Mouse (Mus musculus) embryonic facial prominence, embryonic 15.5 days (tissue): Measurements from ENCODE around the gene 1700080O16Rik. TPM values are rescaled to one million over a fixed set of nuclear protein-coding genes. Genes with fewer than 3 reads are reported as not detected.

Source experiments
- ATAC-seq: fragments of 200-750 bp; cut with Nextera tagmentation; 2 replicates; pipeline ENCODE4 v1.8.0; 2017; ENCODE audit warnings: low read depth, moderate TSS enrichment; ENCODE audit not compliant: insufficient number of reproducible peaks, low FRiP score, low TSS enrichment
- H3K27ac ChIP-seq: fragments of 300-500 bp; sonication (generic); replicated peaks from 2 replicates; pipeline ENCODE4 v1.5.1; 2015; ENCODE audit warnings: mild to moderate bottlenecking, inconsistent platforms
- H3K27me3 ChIP-seq: fragments of 300-500 bp; sonication (generic); 2 replicates; pipeline ENCODE4 v1.6.1; 2015; ENCODE audit warnings: inconsistent platforms
- H3K36me3 ChIP-seq: fragments of 300-500 bp; sonication (generic); 2 replicates; pipeline ENCODE4 v1.6.1; 2015; ENCODE audit warnings: mild to moderate bottlenecking, inconsistent platforms
- H3K4me1 ChIP-seq: fragments of 300-500 bp; sonication (generic); 2 replicates; pipeline ENCODE4 v1.6.1; 2015; ENCODE audit warnings: inconsistent platforms
- H3K4me2 ChIP-seq: fragments of 300-500 bp; sonication (generic); replicated peaks from 2 replicates; pipeline ENCODE4 v1.6.1; 2015; ENCODE audit warnings: mild to moderate bottlenecking, inconsistent platforms
- H3K4me3 ChIP-seq: fragments of 300-500 bp; sonication (generic); replicated peaks from 2 replicates; pipeline ENCODE4 v1.5.1; 2015; ENCODE audit warnings: mild to moderate bottlenecking, inconsistent platforms
- H3K9ac ChIP-seq: fragments of 300-500 bp; sonication (generic); 2 replicates; pipeline ENCODE4 v1.6.1; 2015; ENCODE audit warnings: inconsistent platforms
- H3K9me3 ChIP-seq: fragments of 300-500 bp; sonication (generic); replicated peaks from 2 replicates; pipeline ENCODE4 v1.6.1; 2016; ENCODE audit warnings: inconsistent platforms
- WGBS: fragments of 180-500 bp; shearing (Covaris S2); methylation state at CpG from one replicate; pipeline ENCODE4 v1.1.7; 2015; 5-methylcytosine and 5-hydroxymethylcytosine counted together
- polyA plus RNA-seq: library from polyadenylated mRNA; unstranded; fragments of >200 nt; fragmentation: Nextera tagmentation; extraction: Ambion mirVana; gene quantifications from 2 replicates; pipeline ENCODE4 v1.2.1, GENCODE M21; 2015

1700080O16Rik gene
- polyA plus RNA-seq, result not detected in 2 replicates

- Histone ChIP-seq H3K4me3 (no peak within 1 kb of the TSS), H3K4me1 (no peaks in the 10 kb centered on the region), H3K9ac (no peak within 1 kb of the TSS), H3K27ac (no peak within 1 kb of the TSS), H3K27me3 (no peaks in the 10 kb centered on the region; the same call in 1 of the 2 replicates), H3K36me3 (no peaks in the 10 kb centered on the region), H3K4me2 (no peak within 1 kb of the TSS), H3K9me3 (no peaks in the 10 kb centered on the region)
- WGBS, result 92% methylated on average over 12 of the region's 12 CpGs
- ATAC-seq, result no peak
Observed at GRCm38 (mm10) chrX:51972672-51973071, at the start of gene 1700080O16Rik. TSS of gene 1700080O16Rik (minus strand) at chrX:51972772.

- WGBS, result 52% methylated on average over 9 of the region's 9 CpGs
- H3K27me3 ChIP-seq, result no peaks in the 10 kb centered on the region; the same call in 1 of the 2 replicates
- ATAC-seq, result no peak
Observed at GRCm38 (mm10) chrX:52017660-52018059, 45.1 kb upstream of the 1700080O16Rik start.

GRCm38 (mm10) chrX:52000072-52000471 is 27.5 kb upstream of the 1700080O16Rik start:
- 61% methylated on average over 5 of the region's 5 CpGs for WGBS
- Histone ChIP-seq H3K27ac (no peak overlapping the region), H3K36me3 (no peaks in the 10 kb centered on the region), H3K4me2 (no peak overlapping the region), H3K4me3 (no peak overlapping the region), H3K9ac (no peak overlapping the region), H3K27me3 (no peaks in the 10 kb centered on the region), H3K9me3 (no peaks in the 10 kb centered on the region), H3K4me1 (no peaks in the 10 kb centered on the region)
- no peak for ATAC-seq

More at GRCm38 (mm10) chrX:52017660-52018059, 45.1 kb upstream of the 1700080O16Rik start:
- H3K4me2 ChIP-seq, result no peak overlapping the region
- no peaks in the 10 kb centered on the region for H3K36me3 ChIP-seq
- H3K4me3 ChIP-seq, result no peak overlapping the region
- H3K4me1 ChIP-seq, result no peaks in the 10 kb centered on the region
- H3K27ac ChIP-seq, result no peak overlapping the region
- H3K9ac ChIP-seq, result no peak overlapping the region
- H3K9me3 ChIP-seq, result no peaks in the 10 kb centered on the region

GRCm38 (mm10) chrX:51999426-51999825 is 26.9 kb upstream of the 1700080O16Rik start:
- H3K4me1 ChIP-seq, result no peaks in the 10 kb centered on the region
- 49% methylated on average over 4 of the region's 4 CpGs for WGBS

GRCm38 (mm10) chrX:51976361-51976760 is 3.8 kb upstream of the 1700080O16Rik start:
- 69% methylated on average over 4 of the region's 4 CpGs for WGBS
- no peak overlapping the region for H3K27ac ChIP-seq
- H3K4me2 ChIP-seq, result no peak overlapping the region
- ATAC-seq, result no peak
- no peak overlapping the region for H3K9ac ChIP-seq
- H3K4me1 ChIP-seq, result no peaks in the 10 kb centered on the region
- no peak overlapping the region for H3K4me3 ChIP-seq
- H3K36me3 ChIP-seq, result no peaks in the 10 kb centered on the region
- no peaks in the 10 kb centered on the region for H3K9me3 ChIP-seq
- H3K27me3 ChIP-seq, result no peaks in the 10 kb centered on the region

More at GRCm38 (mm10) chrX:51999426-51999825, 26.9 kb upstream of the 1700080O16Rik start:
- Histone ChIP-seq H3K4me3 (no peak overlapping the region), H3K36me3 (no peaks in the 10 kb centered on the region), H3K27me3 (no peaks in the 10 kb centered on the region), H3K27ac (no peak overlapping the region), H3K4me2 (no peak overlapping the region), H3K9ac (no peak overlapping the region), H3K9me3 (no peaks in the 10 kb centered on the region)
- ATAC-seq, result no peak; the same call in 1 of the 2 replicates

GRCm38 (mm10) chrX:51974618-51975017 is 2.0 kb upstream of the 1700080O16Rik start:
- H3K36me3 ChIP-seq, result no peaks in the 10 kb centered on the region
- ATAC-seq, result no peak
- no peaks in the 10 kb centered on the region for H3K27me3 ChIP-seq

GRCm38 (mm10) chrX:51948071-51948470 is 24.5 kb downstream of the 1700080O16Rik start:
- ATAC-seq, result no peak; the same call in 1 of the 2 replicates
- no peaks in the 10 kb centered on the region for H3K4me1 ChIP-seq
- no peak overlapping the region for H3K4me2 ChIP-seq
- no peaks in the 10 kb centered on the region for H3K27me3 ChIP-seq
- no peaks in the 10 kb centered on the region for H3K36me3 ChIP-seq
- peak overlapping the region; percentile 39; the same call in 1 of the 2 replicates for H3K27ac ChIP-seq
- H3K4me3 ChIP-seq, result no peak overlapping the region
- no peaks in the 10 kb centered on the region for H3K9me3 ChIP-seq
- 61% methylated on average over 3 of the region's 3 CpGs for WGBS
- no peak overlapping the region for H3K9ac ChIP-seq

More at GRCm38 (mm10) chrX:51974618-51975017, 2.0 kb upstream of the 1700080O16Rik start:
- H3K4me1 ChIP-seq, result no peaks in the 10 kb centered on the region
- H3K4me2 ChIP-seq, result no peak overlapping the region
- no peak overlapping the region for H3K4me3 ChIP-seq
- H3K9ac ChIP-seq, result no peak overlapping the region
- H3K27ac ChIP-seq, result no peak overlapping the region
- H3K9me3 ChIP-seq, result no peaks in the 10 kb centered on the region

GRCm38 (mm10) chrX:51938076-51938475 is 34.5 kb downstream of the 1700080O16Rik start:
- Histone ChIP-seq H3K9me3 (no peaks in the 10 kb centered on the region), H3K4me3 (no peak overlapping the region), H3K27ac (no peak overlapping the region), H3K9ac (no peak overlapping the region), H3K36me3 (no peaks in the 10 kb centered on the region), H3K4me2 (no peak overlapping the region), H3K4me1 (no peaks in the 10 kb centered on the region), H3K27me3 (no peaks in the 10 kb centered on the region)
- ATAC-seq, result no peak
- WGBS, result 68% methylated on average over 5 of the region's 5 CpGs

- Histone ChIP-seq H3K4me3 (no peak overlapping the region), H3K27me3 (no peaks in the 10 kb centered on the region), H3K4me1 (no peaks in the 10 kb centered on the region), H3K9ac (no peak overlapping the region), H3K36me3 (no peaks in the 10 kb centered on the region), H3K9me3 (no peaks in the 10 kb centered on the region), H3K27ac (no peak overlapping the region), H3K4me2 (no peak overlapping the region)
- no peak for ATAC-seq
- WGBS, result 78% methylated on average over 4 of the region's 4 CpGs
Observed at GRCm38 (mm10) chrX:51919091-51919490, 53.5 kb downstream of the 1700080O16Rik start.

Other genes starting within 250 kb of the 1700080O16Rik start
- gene Usp26, start 171.5 kb downstream of the 1700080O16Rik start, polyA plus RNA-seq, result 0.04 and 0.05 TPM in 2 replicates
- 86.3 and 86.5 TPM in 2 replicates for gene Gpc4, start 192.5 kb upstream of the 1700080O16Rik start, polyA plus RNA-seq